Mouse (Mus musculus): ENCODE data around the gene Samd10. TPM values are rescaled to one million over a fixed set of nuclear protein-coding genes. Genes with fewer than 3 reads are reported as not detected.
A peak's percentile ranks its signal among the peaks of the same experiment; 100 is the strongest.

Gene Samd10
- total RNA-seq (2021) = 1 to 10 TPM; 1.7 to 1.9 TPM
- long read RNA-seq, experiment 1, partial matches to known transcripts = 0 of 4 reads
- long read RNA-seq, experiment 1, other reads (novel, unspliced or antisense) = 1 of 4 reads
- long read RNA-seq, experiment 2, partial matches to known transcripts = 0 of 4 reads
- long read RNA-seq, experiment 2, other reads (novel, unspliced or antisense) = 0 of 4 reads

DNA sequence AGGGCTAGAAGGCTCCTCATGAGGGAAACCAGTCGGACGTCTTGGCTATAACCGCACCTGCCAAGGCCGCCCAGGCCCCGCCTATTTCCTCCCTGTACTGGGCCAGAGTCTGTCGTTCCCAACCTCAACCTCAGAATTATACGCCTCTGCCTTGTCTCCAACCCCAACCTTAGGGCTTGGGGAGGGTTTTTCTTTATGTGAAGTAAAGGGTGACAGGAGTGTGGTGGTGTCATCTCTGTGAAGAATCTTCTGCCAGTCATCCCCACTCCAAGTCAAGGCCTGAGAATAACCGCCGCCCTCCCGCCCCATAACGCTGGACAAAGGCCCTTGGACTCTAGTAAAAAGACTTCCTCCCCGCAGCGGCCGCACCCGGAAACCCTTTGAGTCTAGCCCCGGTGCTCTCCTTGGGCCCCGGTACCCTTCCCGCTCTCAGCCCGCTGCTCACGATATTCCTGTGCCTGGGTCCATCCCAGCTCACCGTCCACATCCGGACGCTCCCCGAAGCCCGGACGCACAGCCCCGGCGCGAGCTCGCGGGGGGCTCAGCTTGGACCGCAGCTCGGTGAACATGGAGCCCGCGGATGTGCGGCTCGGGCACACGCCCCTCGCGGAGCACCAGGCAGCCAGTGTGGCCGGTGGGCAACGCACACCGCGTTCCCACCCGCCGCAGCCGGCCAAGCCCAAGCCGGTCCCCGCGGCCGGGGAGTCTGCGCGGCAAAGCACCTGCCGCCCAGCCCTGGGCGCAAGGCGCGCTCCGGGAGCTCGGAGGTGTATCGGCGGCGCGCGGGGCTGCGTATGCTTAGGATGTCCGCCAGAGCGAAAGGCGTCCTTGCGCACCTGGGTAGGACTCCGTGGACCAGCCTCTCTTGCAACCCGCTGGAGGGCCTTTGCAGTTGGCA, at the start of gene Samd10:
Gene Samd10, minus strand, starts transcription at position 759 of the 898 bp plus-strand sequence.
- peak in 1 of 2 experiments; percentile 32 for DNase-seq (ENCODE audit: low spot score in 2 of 2)

DNA sequence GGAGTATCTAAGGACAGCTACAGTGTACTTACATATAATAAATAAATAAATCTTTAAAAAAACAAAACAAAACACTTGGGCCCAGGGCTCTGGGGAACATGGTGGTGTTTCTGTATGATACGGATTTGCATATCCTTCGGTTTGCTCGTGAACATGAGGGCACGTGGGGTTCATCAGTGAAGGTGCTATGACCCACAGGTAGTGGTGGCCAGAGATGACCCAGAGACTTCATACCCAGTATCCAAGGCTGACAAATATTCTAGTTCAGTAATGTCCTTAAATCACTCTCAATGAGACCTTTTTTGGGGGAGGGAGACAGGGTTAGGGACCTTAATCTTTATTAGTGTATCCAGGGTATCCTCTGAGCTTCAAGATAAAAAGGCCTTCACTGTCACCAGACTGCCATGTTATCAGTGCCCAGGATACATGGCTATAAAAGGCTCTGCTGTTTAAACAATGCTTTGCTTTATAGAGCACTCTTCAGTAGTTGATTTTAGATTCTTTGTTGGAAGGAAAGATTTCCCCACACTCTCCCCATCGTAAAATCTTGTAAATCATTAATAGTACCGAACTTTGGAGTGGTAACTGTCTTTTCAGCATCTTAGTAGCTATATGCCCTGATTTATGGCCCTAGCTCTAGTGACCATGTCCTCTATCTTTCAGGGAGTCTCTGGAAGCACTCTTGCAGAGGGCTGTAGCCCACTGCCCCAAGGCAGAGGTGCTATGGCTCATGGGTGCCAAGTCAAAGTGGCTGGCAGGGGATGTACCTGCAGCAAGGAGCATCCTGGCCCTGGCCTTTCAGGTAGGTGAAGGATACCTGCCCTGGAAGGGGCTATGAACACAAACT, 47.8 kb upstream of the Samd10 start:
- DNase-seq (ENCODE audit: low spot score in 2 of 2) = no peak

DNA sequence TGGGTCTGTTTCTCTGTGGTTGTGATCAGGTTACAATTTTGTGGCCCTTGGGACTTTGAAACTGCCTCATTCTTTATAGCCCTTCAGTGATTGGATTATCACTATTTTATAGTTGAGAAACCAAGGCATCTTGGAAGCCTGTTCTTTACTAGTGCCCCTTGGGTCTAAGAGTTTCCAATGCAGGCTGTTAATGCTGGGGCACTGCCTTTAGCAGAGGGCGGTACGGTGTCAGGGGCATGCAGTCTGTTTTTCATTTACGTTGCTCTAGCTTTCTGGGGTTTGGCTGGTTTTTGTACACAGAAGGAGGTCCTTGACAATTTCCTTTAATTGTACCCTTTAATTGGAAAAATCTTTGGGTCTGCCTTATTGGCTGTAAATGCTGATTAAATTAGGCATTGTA, 46.7 kb upstream of the Samd10 start:
- no peak for DNase-seq (ENCODE audit: low spot score in 2 of 2)

DNA sequence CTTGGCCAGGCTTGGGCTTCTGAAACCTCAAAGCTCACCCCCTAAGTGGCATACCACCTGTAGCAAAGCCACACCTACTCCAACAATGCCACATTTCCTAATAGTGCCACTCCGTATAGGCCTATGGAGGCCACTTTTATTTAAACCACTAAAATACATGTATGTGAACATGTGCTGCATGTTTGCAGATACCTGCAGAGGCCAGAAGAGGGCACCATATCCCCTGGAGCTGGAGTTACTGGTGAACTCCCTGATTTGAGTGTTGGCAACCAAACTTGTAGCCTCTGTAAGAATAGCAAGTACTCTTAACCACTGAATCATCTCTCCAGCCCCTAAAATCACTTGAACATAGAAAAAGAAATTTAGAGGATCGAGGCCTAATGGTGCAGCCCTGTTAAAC, 45.3 kb upstream of the Samd10 start:
- DNase-seq (ENCODE audit: low spot score in 2 of 2) = peak in 1 of 2 experiments; percentile 30

DNA sequence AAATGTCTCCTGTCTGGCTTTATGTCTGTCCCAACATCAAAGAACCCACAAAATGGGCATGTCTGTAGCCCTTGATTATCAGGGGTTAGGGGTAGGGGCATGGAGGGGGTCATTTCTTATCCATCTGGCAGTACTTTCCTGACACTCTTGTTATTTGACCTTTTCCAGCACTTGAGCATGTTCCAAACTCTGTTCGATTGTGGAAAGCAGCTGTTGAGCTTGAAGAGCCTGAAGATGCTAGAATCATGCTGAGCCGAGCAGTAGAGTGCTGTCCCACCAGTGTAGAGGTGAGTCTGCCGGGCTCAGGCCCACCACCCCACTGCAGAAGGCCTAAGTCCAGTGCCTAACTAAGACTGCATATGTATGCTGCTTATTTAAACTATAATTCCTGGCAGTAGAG, 36.9 kb upstream of the Samd10 start:
- DNase-seq (ENCODE audit: low spot score in 2 of 2) = no peak

DNA sequence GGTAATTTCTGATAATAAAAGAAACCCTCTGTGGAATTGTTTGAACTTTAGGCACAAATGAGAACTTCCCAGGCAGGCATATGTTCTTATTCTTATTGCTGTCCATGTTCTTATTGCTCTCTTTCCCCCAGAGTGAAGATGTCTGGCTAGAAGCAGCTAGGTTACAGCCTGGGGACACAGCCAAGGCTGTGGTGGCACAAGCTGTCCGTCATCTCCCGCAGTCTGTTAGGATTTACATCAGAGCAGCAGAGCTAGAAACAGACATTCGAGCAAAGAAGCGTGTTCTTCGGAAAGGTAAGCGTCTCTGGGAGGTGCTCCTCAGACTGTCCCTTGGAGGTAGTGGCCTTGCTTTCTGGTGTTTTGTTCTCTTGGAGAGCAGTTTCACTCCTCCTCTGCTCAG, 33.6 kb upstream of the Samd10 start:
- no peak for DNase-seq (ENCODE audit: low spot score in 2 of 2)

DNA sequence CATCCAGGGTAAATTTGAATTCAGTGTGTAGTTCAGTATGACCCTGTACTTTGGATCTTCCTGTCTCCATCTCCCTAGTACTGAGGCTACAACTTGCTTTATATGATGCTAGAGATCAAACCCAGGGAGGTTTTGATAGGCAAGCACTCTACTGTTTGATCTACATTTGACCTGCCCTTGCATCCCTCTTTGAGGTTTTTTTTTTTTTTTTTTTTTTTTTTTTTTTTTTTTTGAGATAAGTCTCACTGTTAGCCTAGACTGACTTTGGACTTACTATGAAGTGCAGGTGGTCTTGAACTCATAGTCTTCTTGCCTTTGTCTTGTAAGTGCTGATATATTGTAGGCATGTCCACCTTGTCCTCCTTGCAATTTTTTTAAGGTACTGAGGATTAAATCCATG, 29.5 kb upstream of the Samd10 start:
- DNase-seq (ENCODE audit: low spot score in 2 of 2) = no peak

DNA sequence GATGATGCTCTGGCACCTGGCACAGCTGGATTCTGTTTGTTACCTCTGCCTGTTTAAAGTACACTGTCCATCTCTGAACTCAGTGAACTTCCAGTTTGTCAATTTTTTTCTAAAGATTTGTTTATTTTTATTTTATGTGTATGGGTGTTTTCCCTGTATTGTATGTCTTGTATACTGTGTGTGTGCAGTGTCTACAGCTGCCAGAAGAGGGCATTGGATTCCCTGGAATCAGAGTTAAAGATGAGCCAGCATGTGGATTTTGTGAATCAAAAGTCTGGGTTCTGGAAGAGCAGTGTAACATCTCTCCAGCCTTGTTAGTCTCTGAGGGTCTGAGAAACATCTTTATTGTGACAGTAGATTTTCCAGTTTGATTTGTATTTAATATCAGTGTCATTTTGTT, 24.4 kb upstream of the Samd10 start:
- DNase-seq (ENCODE audit: low spot score in 2 of 2) = no peak

DNA sequence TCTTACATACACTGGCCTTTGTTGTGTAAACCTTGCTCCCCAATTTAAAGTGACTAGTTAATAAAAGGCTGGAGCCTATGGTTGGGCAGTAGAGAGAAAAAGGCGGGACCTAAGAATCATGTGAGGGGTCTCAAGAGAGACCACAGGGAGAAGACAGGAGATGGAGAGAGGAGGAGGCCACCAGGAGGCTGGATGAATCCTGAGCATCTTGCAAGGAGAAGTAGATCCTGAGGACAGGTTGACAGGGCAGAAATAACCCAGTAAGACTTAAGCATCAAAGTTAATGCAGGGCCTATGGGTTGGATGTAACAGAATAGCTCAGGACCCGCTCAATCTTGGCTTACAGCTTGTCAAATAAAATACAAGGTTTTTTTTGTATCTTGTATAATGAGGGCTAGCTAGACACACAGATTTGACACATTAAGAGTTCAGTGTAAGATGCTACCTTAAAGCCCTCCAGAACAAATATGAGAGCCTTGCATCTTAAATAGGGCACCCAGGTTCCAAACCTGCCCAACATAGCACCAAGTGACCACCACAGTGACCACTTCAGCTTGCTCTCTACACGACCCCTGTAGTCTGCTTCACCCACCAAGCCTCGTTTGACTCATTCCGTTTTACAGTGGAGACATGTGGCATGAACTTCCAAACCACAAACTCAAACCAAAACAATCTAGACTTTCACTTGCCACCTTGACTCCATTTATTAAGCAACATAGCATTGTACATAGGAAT, 19.9 kb upstream of the Samd10 start:
- no peak for DNase-seq (ENCODE audit: low spot score in 2 of 2)

DNA sequence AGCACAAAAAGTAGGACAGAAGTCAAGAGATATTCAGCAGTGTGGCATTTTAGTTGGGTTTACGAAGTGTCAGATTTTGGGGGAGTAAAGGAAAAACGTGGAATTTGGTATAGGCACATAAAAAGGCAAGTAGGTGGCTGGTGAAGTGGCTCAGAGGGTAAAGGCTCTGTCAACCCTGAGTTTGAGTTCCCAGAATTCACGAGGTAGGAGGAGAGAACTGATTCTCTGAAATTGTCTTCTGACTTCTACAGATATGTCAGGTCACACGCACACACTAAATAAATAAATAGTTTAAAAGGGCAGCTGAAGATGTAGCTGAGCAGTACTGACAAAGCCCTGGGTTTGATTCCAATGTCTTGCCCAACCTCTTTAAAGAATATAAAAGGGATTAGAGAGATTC, 3.4 kb upstream of the Samd10 start:
- no peak for DNase-seq (ENCODE audit: low spot score in 2 of 2)

DNA sequence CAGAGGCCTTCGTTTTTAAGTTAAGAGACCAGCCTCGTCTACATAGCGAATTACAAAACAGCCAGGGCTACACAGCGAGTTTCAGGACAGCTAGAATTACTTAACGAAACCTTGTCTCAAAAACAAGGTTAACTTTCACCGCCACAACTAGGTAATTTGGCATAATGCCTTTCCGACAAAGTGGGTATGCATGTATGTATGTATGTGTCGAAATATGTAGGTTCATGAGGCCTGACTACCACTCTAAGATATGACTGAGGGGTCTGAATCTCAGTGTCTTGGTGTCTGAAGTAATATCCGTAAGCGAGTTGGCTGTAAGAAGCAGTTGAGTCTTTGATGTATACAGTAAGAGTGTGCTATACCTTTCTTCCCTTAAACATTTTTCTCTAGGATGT, 2.7 kb upstream of the Samd10 start:
- DNase-seq (ENCODE audit: low spot score in 2 of 2) = no peak

DNA sequence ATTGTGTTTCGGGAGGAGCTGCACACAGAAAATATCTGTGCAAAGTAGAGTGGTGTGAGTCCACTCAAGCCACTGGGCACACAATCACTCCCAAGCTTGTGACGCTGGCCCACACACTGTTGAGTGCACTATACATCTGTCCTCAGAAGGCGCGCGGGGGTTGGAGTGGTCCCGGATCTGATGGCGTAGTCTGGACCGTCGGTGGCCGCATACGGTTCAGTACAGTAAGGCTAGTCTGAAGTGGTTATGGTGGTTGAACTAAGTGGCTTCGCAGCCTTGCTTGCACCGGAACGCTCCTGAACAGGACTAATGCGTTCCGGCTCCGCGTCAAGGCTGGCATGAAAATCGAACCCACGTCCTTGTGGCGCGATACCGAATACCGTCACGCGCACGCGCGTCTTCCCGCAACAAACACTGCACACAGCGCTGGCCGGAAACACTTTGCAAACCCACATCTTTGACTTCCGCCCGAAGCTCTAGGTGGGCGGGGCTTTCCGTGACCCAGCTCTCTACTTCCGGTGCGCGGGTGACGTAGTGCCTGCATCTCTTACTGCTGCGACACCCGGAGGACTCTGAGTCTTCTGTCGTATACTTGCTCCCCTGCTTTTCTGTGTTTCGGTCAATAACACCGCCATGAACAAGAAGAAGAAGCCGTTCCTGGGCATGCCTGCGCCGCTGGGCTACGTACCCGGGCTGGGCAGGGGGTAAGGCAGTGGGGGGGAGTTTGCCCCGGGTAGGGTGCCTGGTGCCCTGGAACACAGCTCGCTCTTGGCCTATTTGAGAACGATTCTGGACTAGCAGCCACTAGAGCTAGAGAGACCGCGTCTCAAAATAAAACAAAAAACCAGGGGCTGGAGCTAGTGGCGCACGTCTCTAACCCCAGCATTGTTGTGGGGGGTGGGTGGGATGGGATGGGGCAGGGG, 2.1 kb upstream of the Samd10 start:
- DNase-seq (ENCODE audit: low spot score in 2 of 2) = peak; percentile 90 to 97

DNA sequence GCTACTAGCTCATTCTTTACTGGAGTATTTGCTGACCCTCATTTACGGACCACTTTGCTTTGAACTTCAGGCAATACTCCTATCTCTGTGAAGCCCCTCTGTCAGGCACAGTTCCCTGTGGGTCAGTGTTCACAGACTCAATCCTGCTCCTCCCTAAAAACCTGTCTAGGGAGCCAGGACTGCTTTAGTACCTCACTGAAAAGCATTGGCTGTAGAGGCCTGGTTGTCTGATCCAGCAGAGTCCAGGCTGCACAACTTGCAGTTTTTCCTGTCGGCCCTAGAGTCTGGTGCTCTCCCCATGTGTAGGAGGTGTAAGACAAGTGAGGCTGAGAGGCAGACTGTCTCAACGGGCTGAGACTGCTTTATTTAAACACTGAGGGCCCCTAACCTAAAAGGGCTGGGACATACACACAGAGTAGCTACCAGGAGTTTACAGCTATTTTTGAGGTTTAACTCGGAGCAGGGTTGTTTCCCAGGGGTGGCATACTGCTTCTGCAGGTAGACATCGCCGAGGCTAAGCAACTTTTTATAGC, 1.3 kb upstream of the Samd10 start:
- DNase-seq (ENCODE audit: low spot score in 2 of 2) = no peak

DNA sequence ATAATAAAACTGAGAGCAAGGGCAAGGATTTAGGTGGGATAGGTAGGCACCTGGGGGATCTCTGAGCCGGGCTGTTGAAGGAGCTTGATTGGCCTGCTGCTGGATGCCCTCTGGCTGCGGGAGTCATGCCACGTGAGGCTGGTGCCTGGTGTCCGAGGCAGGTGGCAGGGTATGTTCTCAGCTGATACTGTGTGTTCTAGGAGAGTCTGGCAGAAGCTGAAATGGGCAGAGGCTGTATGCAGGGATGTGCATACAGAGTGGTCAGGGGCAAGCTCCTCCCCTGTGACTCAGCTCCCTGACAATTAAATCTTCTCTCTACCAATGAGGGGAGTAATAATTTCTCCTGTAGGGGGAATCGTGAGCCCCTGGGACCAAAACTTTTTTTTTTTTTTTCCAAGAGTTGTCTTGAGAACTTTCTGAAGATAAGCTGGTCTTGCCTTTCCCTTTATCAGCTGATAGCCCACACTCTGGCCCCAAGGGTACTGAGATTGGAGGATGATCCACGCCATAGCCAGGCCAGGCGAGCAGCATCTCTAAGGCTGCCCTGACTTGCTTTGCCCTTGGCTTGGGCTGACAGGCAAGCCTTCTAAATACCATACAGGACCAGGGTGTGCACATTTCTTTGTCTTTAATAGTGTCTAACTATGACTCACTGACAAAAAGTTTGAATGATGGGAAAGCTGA, 1.5 kb downstream of the Samd10 start:
- no peak for DNase-seq (ENCODE audit: low spot score in 2 of 2)

DNA sequence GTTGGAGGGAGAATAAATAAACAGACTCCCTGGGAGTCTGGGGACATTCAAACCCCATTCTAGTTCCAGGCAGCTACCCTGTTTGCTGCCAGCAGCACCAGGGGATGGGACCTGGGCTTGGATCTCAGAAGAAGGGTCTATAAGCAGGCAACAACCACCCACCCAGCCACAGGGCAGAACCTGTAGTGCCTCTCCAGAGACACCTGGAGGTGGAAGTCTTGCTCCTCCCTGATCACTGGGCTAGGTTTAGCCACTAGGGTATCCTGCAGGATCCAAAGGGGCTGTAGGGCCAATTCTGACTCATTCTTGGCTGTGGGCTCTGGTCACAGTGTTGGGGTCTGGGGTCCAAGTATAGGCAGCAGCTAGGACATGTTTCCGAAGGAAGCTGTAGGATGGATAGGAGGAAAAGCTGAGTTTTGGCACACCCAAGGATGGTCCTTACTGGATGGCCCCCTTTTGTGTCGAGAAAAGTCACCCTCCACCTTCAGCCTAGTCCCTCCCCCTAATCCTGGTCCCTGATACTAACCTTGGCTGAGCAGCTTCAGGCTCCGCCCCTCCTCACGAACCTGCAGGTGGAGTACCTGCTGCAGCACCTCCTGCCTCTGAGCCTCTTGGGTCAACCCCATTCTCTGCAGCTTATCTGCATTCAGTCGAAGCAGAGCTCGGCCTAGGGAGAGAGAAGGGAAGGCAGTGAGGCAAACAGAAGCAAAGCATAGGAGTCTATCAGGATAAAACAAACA, 2.6 kb downstream of the Samd10 start:
- DNase-seq (ENCODE audit: low spot score in 2 of 2) = no peak

DNA sequence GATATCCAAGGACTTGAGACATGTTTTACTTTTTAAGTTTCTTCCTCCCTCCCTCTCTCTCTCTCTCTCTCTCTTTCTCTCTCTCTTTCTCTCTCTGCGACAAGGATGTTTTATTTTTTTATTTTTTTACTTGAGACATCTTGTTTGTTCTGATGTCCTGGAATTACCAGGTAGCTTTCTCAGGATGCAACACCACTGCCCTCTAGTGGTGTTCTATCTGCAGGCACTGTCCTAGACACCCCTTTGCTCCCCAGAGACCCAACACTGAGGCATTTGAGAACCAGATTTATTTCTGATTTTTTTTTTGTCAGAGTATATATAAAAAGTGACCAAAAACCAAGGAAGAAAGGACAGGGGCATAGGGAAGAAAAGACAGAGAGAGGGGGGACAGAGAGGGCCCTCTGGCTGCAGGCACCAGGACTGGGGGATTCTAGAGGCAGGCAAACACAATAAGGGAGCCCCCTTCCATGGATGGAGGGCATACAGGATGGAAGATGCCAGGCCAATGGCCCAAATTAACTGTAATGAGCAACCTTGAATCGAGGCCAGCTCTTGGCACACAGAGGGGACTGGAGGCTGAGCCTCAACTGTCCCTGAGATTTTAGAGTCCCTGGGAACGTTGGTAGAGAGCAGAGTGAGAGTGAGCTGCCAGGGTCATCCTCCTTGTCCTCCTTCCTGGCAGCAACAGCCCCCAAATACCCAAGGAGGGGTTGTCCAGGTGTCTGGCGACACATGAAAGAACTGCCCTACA, 3.9 kb downstream of the Samd10 start:
- no peak for DNase-seq (ENCODE audit: low spot score in 2 of 2)

DNA sequence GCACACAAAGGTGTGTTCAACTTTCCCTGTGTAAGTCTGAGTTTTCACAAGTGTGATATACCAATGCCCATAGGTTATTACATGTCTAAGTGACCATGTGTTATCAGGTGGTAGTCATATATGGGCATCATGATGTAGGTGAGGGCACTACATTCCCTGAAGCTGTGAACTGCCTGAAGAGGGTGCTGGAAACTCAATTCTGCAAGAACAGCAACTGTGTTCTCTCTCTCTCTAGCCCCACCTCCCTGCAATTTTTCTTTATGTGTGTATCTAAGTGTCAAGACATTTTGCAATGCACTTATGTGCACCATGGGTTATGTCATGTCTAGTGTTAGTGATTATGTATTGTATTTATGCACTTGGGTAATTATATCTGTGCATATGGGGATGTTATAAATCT, 5.1 kb downstream of the Samd10 start:
- DNase-seq (ENCODE audit: low spot score in 2 of 2) = no peak

DNA sequence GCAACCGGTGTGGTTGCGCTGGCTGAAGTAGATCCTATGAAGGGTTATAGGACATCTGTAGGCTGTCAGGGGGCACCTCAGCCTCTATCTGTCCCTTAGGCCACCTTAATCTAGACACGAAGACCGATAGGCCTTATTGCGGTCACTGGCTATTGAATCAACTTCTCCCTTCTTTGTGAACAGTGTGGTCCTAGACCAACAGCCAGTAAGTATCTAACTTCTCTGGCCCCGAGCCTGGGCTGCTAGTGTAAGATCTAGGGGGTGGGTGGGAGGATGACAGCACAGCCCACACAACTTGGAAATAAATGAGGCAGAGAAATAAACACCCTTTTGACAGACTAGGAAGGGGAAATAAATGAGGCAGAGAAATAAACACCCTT, 6.0 kb downstream of the Samd10 start:
- peak in 1 of 2 experiments; percentile 48 for DNase-seq (ENCODE audit: low spot score in 2 of 2)
